Mouse (Mus musculus): ENCODE results near the gene Fads6.

GRCm38 (mm10) chr11:115274771-115275170 lies 22.7 kb downstream of the Fads6 start:
- TF ChIP-seq POLR2A (IDR thresholded peaks at IDR 0.05; ENCODE audit: low read depth, low read length) (no peak), CTCF (IDR thresholded peaks at IDR 0.05; ENCODE audit: extremely low read depth, insufficient read length, insufficient replicate concordance, low read depth, low read length) (no peak)

Measured in small intestine, adult 2 months (tissue).